ENCODE assay signal across 7 mouse cellular contexts in the genomic region with DNA sequence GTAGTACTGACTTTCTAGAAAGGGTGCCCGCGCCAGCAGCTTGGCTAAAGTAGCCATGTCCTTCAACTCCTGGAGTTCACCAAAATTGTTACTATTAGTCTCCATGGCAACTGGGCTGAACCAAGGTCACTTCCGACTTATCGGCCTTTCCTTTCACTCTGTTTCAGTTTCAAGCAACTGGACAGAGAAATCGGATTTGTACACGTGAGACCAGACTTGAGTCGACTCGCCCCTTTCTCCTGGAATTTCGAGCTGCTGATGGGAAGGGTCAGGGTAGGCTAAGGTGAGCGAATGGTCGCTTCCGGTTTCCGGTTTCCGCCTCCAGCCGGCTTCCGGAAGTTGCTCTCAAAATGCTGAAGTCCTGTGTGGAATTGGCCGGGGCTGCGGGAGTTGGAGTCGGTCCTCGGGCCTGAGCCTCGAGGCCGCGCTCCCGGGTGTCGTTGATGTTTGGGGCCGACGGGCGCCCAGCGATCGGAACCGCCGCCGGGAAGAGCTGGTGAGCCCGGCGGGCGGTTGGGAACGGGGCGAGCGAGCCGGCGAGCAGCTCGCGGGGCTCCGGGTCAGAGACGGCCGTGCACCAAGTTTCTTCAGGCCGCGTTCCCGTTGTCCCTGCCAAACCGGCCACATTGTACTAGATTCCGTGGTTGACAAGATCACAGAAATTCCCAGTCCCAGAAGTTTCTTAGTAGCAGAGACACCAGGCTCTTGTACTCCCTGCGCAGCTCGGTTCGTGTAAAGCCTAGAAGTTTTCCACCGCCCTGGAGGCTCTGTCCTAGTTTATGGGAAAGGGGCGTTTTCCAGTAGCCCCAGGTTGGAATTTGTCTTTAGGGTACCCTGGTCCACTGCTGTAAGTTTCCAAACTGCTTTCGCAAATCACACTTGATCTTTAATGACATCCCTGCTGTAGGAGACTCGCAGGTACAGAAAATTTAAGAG. TPM values are rescaled to one million over a fixed set of nuclear protein-coding genes. Genes with fewer than 3 reads are reported as not detected.
DNase-seq lines count a peak whose midpoint lies in the region; ATAC-seq lines count a peak whose summit lies in the region.

A gene (minus strand): TSS at position 285 of the 936 bp plus-strand sequence.
A gene (plus strand): TSS at position 328 of the 936 bp plus-strand sequence.

- H3K4me1 ChIP-seq in intestine, embryonic 14.5 days (replicated peaks; ENCODE audit: control insufficient read depth, insufficient read depth, low read length), result 0 out of 2 replicates have a peak, but pooled peaks cover 3% of the 10 kb centered on the region
- H3K4me1 ChIP-seq in midbrain, embryonic 10.5 days, result peaks cover 12% of the 10 kb centered on the region

- DNase-seq in adrenal gland, adult 18-20 months (ENCODE audit: low spot score in 2 of 2), result peak; percentile 72 to 76
- DNase-seq in embryo, embryonic 10.5 days (ENCODE audit: low spot score), result peak; percentile 93
- peak; percentile 75 for DNase-seq in gastrocnemius, postnatal 25 days
- peak; percentile 92 for DNase-seq in intestine, embryonic 14.5 days (ENCODE audit: low spot score)
- DNase-seq in left cerebral cortex, postnatal 25 days (ENCODE audit: low spot score in 2 of 2), result peak; percentile 77
- DNase-seq in midbrain, embryonic 10.5 days (ENCODE audit: low spot score), result peak; percentile 87
- peak; percentile 69 for DNase-seq in right cerebral cortex, postnatal 4 days

- H3K9me3 ChIP-seq in intestine, embryonic 14.5 days (ENCODE audit: control insufficient read depth, low read length), result no peaks in the 10 kb centered on the region
- H3K9me3 ChIP-seq in midbrain, embryonic 10.5 days (replicated peaks), result no peaks in the 10 kb centered on the region

- H3K27ac ChIP-seq in intestine, embryonic 14.5 days (ENCODE audit: low read depth), result peak within 1 kb of the TSS; percentile 83
- H3K27ac ChIP-seq in midbrain, embryonic 10.5 days (replicated peaks), result peak within 1 kb of the TSS; percentile 93

- H3K27me3 ChIP-seq in intestine, embryonic 14.5 days (replicated peaks; ENCODE audit: control insufficient read depth, insufficient read depth, low read length), result no peaks in the 10 kb centered on the region
- no peaks in the 10 kb centered on the region for H3K27me3 ChIP-seq in midbrain, embryonic 10.5 days (ENCODE audit: low read depth, poor library complexity, severe bottlenecking)

- peak within 1 kb of the TSS; percentile 84 for H3K4me2 ChIP-seq in intestine, embryonic 14.5 days (ENCODE audit: low read length)

- H3K4me3 ChIP-seq in intestine, embryonic 14.5 days (ENCODE audit: low read depth, low read length), result peak within 1 kb of the TSS; percentile 84
- H3K4me3 ChIP-seq in midbrain, embryonic 10.5 days, result peak within 1 kb of the TSS; percentile 81

- H3K36me3 ChIP-seq in intestine, embryonic 14.5 days (ENCODE audit: control insufficient read depth, insufficient read depth, low read length), result no peaks in the 10 kb centered on the region
- no peaks in the 10 kb centered on the region for H3K36me3 ChIP-seq in midbrain, embryonic 10.5 days

- WGBS in intestine, embryonic 14.5 days, result under 1% methylated on average over 58 of the region's 58 CpGs
- 2% methylated on average over 58 of the region's 58 CpGs for WGBS in midbrain, embryonic 10.5 days

- ATAC-seq in intestine, embryonic 14.5 days (replicated peaks; ENCODE audit: low FRiP score, low TSS enrichment, low read depth), result peak; percentile 93

- peak within 1 kb of the TSS; percentile 87 for H3K9ac ChIP-seq in intestine, embryonic 14.5 days (ENCODE audit: low read length)

- intact Hi-C loops in left cerebral cortex, postnatal 25 days (cut with DNase I), result no loop called here

RNA-seq across cellular contexts. Expression of the first gene that starts in this region (rescaled TPM):
- 1 to 10 TPM in 1 of 2 experiments, under 1 TPM in 1; 0.56 to 1.1 TPM for total RNA-seq in adrenal gland, adult 18-20 months (2021)
- total RNA-seq in gastrocnemius, postnatal 25 days (2021), result under 1 TPM in 1 of 2 experiments, not detected in 1; 0.28 TPM
- polyA plus RNA-seq in intestine, embryonic 14.5 days (2014; fragmentation: Nextera tagmentation; extraction: Ambion mirVana), result 0.60 and 0.66 TPM in 2 replicates
- total RNA-seq in left cerebral cortex, postnatal 25 days (2021), result under 1 TPM; 0.46 to 0.48 TPM
- 0.93 and 1.8 TPM in 2 replicates for polyA plus RNA-seq in midbrain, embryonic 10.5 days (2016; fragmentation: Nextera tagmentation; extraction: Ambion mirVana)

RNA-seq across cellular contexts. Expression of the second gene that starts in this region (rescaled TPM):
- 10 to 100 TPM; 20.1 to 23.6 TPM for total RNA-seq in adrenal gland, adult 18-20 months (2021)
- total RNA-seq in gastrocnemius, postnatal 25 days (2021), result 1 to 10 TPM; 9.0 to 9.5 TPM
- polyA plus RNA-seq in intestine, embryonic 14.5 days (2014; fragmentation: Nextera tagmentation; extraction: Ambion mirVana), result 21.1 and 21.8 TPM in 2 replicates
- 10 to 100 TPM; 18.9 to 22.3 TPM for total RNA-seq in left cerebral cortex, postnatal 25 days (2021)
- 25.7 and 28.0 TPM in 2 replicates for polyA plus RNA-seq in midbrain, embryonic 10.5 days (2016; fragmentation: Nextera tagmentation; extraction: Ambion mirVana)

Comparison
In these comparisons a context has a peak if more than half of its experiments do, and no peak if none do; other contexts are left out.
1. Peak in every context shown above with its lines: DNase-seq, ATAC-seq, H3K4me3 ChIP-seq and H3K27ac ChIP-seq.